Mouse (Mus musculus): ENCODE results near the gene Os9.
"Not testable (repeated sequence)": the region's sequence is repeated elsewhere in the genome, so short reads cannot be mapped to it uniquely, and the experiment has no call there.

The Os9 gene

GRCm38 (mm10) chr10:127063913-127064870 lies 56.7 kb downstream of the Os9 start:
- no peak for DNase-seq (ENCODE audit: low read depth, low spot score)

- DNase-seq (ENCODE audit: low read depth, low spot score): peak; percentile 99
Measured at GRCm38 (mm10) chr10:127063239-127063872, 57.6 kb downstream of the Os9 start, which contains the start of gene Cdk4. TSS of gene Cdk4 (plus strand) at chr10:127063534.

GRCm38 (mm10) chr10:127062503-127062902 lies 58.4 kb downstream of the Os9 start:
- DNase-seq (ENCODE audit: low read depth, low spot score): no peak

- DNase-seq (ENCODE audit: low read depth, low spot score): not testable (repeated sequence)
Measured at GRCm38 (mm10) chr10:127062101-127062500, 58.8 kb downstream of the Os9 start.

- no peak for DNase-seq (ENCODE audit: low read depth, low spot score)
Measured at GRCm38 (mm10) chr10:127061513-127061912, 59.4 kb downstream of the Os9 start.

- DNase-seq (ENCODE audit: low read depth, low spot score): no peak
Measured at GRCm38 (mm10) chr10:127061085-127061484, 59.8 kb downstream of the Os9 start.

GRCm38 (mm10) chr10:127059968-127060916 lies 60.7 kb downstream of the Os9 start, which contains the start of gene March9:
TSS of gene March9 (minus strand) at chr10:127060184.
- peak; percentile 90 for DNase-seq (ENCODE audit: low read depth, low spot score)

GRCm38 (mm10) chr10:127059174-127059967 lies 61.6 kb downstream of the Os9 start:
- peak; percentile 59 for DNase-seq (ENCODE audit: low read depth, low spot score)

GRCm38 (mm10) chr10:127058708-127059107 lies 62.2 kb downstream of the Os9 start:
- DNase-seq (ENCODE audit: low read depth, low spot score): no peak

GRCm38 (mm10) chr10:127058161-127058560 lies 62.8 kb downstream of the Os9 start:
- DNase-seq (ENCODE audit: low read depth, low spot score): peak; percentile 90

GRCm38 (mm10) chr10:127056490-127056889 lies 64.4 kb downstream of the Os9 start:
- no peak for DNase-seq (ENCODE audit: low read depth, low spot score)

- DNase-seq (ENCODE audit: low read depth, low spot score): no peak
Measured at GRCm38 (mm10) chr10:127055406-127055805, 65.5 kb downstream of the Os9 start.

GRCm38 (mm10) chr10:127054646-127055045 lies 66.3 kb downstream of the Os9 start:
- no peak for DNase-seq (ENCODE audit: low read depth, low spot score)

- no peak for DNase-seq (ENCODE audit: low read depth, low spot score)
Measured at GRCm38 (mm10) chr10:127050119-127050474, 70.8 kb downstream of the Os9 start.

GRCm38 (mm10) chr10:127049395-127050118 lies 71.4 kb downstream of the Os9 start:
- peak; percentile 65 for DNase-seq (ENCODE audit: low read depth, low spot score)

GRCm38 (mm10) chr10:127048608-127049394 lies 72.1 kb downstream of the Os9 start:
- DNase-seq (ENCODE audit: low read depth, low spot score): peak; percentile 34

- no peak for DNase-seq (ENCODE audit: low read depth, low spot score)
Measured at GRCm38 (mm10) chr10:127047954-127048353, 73.0 kb downstream of the Os9 start, which contains the start of gene Cyp27b1. TSS of gene Cyp27b1 (plus strand) at chr10:127048250.
